Mouse (Mus musculus): ENCODE data around the gene Fancc.
A peak's percentile ranks its signal among the peaks of the same experiment; 100 is the strongest.

The Fancc gene

DNA sequence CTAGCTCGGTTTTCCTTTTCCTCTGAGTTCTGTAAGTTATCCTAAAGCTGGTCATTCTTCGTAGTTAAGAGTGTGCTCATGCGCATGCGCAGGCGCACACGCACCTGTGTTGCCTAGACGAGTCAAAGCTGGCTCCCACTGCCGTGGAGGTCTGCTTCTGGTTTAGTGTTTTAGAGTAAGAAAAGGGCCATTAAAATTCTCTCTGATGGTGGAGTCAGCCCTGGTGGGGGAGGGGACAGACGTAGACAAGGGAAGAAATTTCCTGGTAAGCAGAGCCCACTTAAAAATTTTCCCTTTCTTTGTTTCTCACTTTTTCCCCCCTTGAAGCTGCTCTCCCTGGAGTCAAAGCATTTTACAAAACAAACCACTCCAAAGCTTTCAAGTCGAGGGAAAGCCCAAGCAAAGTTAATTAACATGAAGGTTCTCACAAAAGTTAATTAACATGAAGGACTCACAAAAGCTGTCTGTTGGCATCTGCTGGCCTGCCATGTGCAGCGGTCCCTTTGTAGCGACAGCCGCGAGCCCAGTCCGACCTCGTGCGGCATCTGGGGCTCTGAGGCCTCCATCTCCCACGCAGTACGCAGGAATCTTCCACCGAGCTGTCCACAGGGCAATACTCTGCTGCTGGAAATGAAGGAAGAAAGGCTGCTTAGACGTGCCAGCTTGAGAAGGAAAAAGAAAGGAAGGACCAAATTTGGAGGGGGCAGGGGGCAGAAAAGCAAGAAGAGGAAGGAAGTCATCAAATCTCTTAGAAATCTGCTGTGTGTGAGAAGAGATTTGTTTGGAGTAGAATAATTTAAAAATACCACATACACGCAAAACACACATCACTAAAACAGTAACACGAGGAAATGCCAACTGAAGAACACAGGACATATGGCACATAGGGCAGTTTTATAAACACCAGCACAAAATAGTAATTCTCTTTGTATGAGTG, at the start of gene Fancc:
Gene Fancc (minus strand): TSS at position 633 of the 937 bp plus-strand sequence.
- DNase-seq = peak; percentile 20

DNA sequence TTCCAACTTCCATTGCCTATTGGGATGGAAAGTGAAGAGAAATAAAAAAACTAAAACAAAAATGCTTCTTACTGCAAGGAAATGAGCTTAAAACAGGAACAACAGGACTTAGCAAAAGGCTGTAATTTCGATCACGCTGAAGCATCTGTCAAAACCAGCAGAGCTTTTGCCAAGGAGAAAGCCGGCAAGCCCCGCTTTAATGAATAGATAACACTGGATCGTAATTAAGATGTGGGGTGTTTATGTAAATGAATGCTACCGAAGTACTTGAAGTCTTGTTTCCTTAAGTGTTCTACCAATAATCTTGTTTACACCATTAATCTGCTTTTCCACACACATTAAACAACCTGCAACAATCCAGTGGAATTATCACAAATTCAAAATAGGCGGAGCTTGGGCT, 48.2 kb upstream of the Fancc start:
- DNase-seq = no peak

DNA sequence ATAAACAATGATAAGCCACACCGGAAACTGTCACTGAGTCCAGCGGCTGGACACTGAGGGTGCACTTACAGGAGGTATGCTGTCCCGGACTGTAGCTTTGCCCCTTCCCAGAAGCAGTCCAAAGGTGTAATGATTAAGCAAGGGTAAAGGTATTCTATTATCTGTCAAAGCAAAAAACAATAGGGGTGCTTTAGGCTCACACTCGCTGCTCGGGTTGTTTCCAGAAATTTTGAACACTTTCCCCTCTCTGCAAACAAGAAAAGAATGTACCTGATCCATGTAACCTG, 47.8 kb upstream of the Fancc start:
- no peak for DNase-seq

DNA sequence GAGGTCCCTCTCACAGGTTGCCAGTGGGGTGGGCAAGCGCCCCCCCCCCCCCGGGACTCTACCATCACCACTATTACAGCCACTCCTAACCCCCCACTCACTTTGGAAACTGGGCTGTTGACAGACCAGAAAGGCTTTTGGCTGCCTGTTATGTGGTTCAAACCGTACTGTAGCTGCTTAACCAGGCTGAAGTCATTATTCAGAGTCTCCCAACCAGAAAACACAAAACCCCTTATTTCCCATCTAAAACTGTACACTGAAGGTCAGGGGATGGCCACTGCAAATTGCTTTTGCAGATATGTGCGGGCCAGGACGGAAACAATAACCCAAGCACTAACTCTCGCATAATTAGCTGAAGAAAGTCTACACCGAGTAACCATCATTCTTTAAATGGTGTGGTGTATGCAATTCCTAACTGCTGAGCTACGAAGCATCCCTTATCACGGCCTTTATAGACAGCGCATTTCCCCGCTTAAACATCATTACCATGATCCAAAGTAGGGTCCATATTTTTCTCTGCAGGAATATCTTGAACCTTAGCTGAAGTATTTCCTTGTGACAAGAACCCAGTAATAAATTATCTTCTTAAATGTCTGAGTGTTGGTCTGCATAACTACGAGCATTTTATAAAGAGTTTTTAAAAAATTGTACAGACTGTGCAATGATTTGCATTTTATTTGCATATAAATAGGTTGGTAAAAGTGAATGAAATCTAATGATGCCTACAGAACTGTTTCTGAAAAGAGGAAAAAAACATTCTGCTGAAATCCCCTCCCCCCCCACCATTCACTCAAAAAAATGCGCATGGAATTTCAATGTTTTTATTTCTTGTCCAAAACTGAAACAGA, 47.3 kb upstream of the Fancc start:
- DNase-seq = no peak

DNA sequence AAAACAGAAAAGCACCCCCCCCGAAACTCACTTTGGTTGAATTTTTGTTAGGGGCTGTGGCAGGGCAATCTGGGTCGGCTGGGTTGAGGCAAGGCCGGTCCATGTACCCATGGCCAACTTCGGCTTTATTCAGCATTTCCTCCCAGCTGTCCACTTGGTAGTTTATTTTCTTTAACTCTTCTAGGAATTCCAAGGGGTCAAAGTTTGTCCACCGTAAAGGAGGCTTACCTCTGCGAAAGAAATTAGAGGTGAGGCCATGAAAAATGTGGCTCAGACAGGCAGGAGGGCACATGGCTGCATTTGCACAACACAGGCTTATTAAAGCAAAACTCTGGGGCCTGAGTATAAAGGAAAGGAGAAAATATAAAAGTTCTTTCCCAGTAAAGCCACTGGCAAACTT, 46.4 kb upstream of the Fancc start:
- peak; percentile 42 for DNase-seq

DNA sequence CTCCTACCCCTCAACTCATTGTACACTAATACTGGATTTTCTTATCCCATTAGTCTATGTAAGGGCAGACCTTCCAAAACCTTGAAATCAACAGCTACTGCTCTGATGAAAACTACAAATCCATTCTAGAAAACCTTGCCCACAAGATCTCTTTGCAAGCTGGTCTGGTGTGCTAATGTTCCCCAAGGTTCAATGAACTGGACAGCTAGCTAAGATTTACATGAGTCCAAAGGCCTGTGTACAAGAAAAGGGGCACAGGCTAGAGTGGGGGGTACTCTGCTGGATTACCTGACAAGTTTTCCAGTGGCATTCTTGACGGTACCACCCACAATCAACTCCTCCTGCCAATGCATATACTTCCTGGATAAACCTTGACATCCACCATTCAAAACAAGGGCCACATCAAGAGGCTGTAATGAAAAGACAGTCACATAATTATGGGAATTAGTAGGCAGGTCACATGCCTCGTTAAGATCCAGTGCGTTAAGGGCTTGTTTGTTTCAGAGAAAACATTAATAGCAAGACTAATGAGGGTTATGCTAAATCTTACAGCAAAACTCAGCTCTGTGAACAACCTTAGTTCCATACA, 45.8 kb upstream of the Fancc start:
- no peak for DNase-seq

DNA sequence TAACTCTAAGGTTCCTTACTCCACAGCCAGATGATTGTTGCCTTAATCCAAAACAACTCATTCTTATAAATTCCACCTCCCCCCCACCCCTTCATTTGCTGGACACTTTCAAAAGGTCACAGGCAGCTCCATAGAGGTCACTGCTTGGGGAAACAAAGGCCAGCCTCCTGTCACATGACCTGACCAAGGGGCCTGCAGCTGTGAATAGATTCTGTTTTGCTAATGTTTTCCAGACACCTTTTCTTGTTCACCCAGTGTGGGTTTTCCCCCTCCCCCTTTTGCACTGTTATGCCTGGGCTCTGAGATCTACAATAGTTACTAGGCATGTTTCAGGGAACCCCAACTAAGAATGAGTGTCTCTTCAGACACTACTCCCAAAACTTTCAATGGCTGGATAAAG, 44.4 kb upstream of the Fancc start:
- DNase-seq = no peak

DNA sequence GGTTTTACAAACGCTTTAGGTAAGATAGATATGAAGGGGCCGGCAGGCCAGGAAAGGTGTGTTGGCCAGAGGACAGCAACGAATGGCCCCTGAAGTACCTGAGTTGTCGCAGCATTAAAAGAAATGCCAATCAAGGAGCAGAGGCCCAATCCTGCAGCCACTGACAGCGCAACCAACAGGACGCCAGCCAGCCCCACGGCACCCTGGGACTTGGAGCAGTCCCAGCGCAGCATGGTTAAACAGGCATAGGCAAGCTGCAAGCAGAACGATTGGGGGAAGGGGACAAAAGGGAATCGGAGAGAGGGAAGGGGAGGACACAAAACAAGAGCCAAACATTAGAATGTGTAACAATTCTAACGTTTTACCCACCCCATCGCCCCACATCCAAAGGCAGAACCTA, 43.5 kb upstream of the Fancc start:
- no peak for DNase-seq

DNA sequence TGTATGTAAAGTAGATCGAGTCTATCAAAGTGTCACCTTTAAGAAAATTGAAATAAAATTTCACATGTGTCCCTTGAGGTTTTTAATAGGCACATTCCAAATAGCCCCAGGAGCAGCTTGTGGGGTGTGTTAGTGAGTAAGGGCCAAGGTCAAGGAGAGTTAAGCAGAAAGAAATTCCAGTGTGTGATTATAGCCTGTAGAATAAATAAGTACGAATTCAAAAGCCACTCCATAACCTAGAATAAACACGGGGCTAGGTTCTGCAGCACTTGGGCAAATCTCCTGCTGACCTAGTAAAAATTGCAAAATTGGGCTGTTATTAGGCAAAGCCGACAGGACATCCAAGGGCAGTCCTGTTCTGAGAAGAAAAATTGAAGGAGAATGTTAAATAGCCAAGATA, 37.9 kb upstream of the Fancc start:
- no peak for DNase-seq

DNA sequence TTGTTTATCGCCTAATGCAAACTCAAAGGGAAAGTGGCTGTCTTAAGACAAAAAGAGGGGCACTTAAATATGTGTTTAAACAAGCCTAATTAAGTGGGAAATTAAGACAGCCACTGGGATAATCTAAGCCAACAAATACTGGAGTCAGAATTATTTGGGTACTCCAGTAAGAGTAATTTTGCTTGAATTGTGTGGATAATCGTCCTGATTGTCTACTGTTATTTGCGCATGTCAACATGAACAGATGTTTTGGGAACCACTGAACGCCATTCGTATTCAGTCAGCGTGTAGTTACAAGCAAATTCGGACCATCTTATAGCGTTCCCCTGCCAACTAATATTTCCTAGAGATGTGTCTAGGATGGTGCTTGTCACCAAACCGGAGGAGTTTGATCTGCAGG, 33.8 kb upstream of the Fancc start:
- no peak for DNase-seq

DNA sequence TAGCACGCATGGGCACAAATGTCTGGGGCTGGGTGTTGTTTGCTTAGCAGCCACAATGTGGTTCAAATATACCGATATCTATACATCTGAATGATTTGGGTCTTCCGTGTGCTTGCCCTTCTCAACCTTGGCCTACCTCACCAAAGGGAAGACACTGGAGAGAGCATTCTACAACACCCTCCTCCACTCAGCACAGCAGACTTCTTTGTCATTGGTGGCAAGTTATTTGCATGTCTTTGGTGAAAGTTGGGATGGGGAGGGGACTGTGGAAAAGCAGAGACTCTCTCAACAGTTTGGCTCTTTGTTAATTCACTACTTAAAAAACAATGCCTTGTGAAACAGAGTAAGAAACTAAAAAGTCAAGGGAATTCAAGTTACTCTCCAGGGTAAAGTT, 33.3 kb upstream of the Fancc start:
- no peak for DNase-seq

DNA sequence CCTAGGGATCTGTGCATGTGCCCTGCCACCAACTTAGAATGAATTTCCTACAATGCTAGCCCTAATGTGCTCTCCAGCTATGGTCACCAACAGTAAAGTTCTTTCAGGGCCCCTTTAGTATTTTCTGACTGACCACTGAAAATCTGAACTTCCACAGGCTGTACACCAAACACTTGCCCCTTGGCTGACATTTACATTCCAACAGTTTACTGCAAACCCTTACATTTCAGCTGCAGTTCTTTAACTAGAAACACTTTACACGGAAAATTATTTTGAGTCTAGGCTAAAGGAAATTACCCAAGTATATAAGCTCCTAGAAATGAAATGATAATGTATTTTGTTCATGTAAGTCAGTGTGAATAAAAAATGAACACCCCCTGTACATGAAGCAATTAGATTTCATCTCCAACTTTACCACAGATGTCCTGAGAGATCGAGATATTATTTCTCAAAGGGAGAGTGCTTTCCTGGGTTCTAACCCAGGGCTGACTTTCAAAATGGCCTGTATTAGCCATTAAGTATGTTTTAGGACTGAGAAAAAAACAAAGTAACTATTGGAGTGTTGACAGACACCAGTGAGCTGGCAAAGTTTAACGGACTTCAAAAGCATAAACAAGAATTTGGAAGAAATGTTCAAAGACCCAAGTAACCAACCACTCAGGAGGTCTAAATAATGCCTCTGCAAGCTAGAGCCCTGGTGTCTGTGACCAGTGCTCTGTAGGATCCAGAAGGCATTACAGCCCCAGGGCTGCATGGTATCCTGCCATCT, 32.7 kb upstream of the Fancc start:
- no peak for DNase-seq

DNA sequence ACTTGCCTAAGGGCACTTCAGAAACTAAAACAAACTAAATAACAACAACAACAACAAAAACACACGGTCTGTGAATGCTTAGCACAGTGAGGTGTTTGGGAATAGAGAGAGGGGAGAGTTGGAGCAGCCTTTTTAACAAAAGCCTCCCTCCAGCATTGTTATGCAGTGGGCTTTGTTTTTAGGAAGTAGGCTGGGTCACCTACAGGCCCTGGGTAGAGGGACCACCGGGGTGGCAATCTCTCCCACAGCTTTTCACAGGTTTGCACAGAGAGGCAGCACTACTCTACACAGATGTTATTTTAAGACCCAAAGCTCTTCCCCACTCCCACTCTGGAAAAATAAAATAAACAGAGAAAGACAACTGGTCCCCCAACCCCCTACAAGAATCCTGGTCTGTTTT, 31.8 kb upstream of the Fancc start:
- no peak for DNase-seq

DNA sequence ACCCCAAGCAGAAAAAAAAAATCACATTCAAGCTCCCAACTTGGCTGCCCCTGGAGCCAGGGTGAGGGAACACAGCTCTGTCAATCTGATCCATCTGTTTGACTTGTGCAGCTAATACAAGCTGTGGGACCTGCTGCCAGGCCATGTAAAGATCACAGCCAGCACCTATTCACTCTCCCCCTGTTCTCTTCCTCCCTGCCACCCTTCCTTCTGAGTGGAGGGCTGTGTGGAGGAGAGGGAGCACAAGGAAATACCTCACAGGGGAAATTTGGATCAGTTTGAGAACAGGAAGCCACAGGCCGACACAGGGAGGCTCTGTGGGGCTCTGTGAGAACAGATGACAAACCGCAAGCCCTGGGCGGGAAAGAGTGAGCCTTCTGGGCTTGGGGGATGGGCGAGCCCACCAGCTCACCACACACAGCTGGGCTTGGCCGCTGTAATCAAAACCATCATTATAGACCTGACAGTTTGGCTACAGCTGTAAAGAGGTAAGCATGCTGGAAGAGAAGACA, 31.1 kb upstream of the Fancc start:
- no peak for DNase-seq

DNA sequence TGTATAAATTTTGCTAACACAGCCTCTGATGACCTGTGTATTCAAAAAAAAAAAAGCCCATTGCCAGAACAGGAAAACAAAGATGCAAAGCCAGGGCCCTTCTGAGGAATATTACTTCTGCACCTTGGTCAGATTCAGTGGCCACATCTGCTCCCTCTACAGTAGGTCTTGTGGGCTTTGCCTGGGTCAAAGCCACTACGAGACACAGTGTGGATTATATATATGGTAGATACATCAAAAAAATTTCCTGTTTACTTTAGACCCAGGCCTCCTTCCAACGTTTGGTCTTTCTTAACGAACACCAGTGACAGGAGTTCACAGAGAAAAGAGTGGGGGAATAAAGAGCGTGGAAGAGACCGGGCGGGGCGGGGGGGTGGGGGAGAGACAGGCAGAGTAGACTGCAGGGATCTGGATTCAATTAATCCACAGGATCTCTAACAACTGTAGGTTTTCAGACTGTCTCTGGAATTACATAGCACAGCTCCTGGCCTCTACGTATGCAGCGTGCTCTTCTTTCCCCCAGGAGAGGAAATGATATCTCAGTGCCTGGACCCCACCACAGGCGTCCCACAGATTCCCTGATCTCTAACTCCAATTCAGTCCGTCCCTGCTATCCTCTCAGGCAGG, 28.6 kb upstream of the Fancc start:
- no peak for DNase-seq

DNA sequence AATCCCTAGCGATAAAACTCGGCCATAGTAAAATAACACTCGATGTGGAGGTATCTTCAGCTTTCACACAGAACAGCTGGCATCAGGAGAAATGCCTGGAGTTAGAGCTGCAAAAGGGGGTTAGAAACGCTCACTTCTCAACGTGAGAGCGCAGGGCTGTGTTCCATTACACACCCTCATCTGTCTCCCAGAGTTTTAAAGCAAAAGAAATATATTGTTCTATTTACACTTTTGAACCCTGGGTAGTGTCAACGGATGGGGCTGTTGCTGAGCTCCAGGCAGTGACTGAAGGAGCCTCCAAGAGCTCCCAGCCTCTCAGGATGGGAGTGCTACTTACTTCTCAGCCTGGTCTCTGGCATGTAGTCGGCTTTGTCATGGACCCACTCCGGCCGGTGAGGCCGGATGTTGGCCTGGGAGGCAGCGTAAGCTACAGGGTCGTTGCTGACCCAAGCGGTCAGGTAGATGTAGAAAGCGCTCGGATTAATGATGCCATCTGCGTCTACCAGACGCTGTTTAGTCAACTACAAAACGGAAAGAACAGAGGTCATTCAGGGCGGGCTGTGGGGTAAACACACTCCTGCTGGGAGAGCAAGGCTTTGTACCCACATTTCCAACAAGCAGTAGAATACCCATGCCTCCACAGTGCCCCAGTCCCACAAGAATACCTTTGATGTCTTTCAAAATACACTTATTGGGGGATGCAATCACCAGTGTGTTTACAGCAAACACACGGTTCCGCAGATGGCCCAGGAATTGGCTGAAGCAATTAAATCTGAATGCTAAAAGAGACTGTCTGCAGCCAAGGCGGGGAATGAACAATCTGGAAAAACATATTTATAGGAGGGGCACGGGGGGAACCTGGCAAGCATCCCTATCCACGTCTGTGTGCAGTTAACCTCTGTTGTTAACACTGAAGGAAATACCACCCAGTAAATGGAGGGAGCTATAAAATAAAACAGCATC, 27.8 kb upstream of the Fancc start:
- no peak for DNase-seq

DNA sequence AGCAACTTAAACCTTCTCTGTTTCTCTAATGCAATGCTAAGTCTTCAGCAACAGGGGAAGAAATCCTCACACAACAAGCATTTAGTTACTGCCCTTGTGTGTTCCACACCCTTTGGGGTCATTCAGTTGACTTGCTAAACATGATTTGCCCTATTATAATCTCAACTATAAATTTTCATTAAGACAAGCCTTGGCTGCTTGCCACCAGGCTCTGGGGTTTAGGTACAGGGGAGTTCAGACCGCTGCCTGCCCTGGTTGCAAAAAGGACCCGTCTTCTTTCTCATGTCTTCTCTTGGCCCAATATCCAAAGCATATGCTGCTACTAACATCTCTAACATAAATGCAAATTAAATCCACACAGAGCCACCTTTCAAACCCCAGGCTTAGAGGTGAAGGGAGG, 27.0 kb upstream of the Fancc start:
- no peak for DNase-seq

DNA sequence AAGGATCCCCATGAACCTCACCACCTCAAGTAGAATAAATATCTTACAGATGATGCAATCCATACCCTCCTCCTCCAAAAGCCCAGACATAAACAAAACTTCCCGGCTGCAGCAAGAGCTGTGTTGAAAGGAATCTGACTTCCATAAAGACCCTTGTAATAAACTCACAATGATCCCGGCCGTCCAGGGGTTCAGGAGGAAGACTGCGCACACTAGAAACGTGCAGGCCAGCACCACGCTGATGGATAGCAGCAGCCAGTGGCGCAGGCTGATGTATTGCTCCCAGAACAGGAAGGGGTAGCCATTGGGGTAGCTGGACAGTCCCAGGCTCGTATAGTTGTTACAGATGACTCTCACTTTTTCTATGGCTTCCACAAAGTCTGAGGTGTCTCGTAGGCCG, 25.8 kb upstream of the Fancc start:
- DNase-seq = no peak

DNA sequence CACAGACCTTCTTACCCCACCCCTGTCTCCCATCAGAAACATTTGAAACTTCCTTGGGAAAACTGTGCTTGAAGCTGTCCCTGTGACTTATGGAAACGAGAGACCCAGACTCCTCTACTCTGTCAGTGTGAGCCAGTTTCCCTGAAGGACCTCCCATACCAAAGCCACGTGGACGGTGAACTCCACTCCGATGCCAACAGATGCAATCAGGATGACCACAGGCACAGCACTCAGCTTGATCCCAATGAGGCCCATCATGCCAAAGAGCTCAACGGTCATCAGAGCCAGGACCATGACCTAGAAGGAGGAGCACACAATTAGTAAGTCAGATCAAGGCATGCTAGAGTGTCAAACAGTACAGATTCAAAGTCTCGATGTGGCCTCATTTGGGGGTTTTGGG, 23.0 kb upstream of the Fancc start:
- no peak for DNase-seq

DNA sequence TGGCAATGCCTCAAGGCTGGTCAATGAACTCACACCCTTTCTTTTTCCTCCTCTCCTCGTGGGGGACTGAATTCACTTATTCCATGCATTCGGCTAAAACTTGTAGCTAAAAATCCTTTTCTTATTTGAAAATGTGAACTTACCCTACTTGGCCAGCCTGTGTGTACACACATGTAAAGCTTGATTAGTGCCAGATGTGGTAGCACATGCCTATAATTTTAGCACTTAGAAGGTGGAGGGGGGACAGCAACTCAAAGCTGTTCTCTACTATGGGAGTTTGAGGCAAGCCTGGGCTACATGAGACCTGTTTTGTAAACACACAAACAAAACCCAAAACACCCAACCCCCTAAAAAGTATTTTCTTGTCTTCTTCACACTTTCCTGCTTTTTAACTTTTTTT, 19.5 kb upstream of the Fancc start:
- DNase-seq = no peak

DNA sequence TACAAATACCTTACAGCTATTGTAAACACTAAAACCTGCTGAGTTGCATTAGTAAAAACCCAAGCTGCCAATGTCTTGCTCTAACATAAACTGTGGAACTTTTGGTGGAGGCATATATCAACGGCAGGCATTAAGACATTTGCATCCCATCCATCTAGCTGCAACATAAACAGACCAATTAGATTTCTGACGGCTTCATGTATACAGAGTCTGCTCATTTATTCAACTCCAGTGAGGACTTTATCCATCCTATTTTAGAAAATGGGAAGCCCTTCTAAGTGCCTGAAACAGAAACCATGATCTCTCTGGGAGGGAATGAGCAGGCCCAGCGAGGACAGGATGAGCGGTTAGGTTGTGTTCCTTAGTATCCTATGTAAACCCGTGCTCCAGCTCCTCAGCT, 18.5 kb upstream of the Fancc start:
- no peak for DNase-seq
